8 mouse cellular contexts compared by ENCODE assay signal in the genomic region with DNA sequence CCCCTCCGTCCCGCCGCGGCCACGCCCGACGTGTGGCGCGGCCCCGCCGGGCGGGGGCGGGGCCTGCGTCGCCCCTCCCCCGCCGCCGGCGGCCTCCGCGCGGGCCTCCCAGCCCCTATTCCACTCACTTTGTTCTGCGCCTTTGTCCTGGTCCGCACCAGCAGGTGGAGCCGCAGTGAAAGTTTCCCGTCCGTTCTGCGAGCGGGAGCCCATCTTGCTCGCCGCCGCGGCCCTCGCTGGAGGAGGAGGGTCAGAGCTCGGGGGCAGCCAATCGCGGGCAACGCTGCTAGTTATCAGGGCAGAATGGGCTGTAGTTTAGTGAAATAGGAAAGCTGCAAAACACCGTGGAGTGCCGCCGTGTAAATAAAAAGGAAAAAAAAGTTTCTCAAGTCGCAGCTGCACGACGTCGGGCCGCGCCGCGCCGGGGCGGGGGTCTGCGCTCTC. TPM values are rescaled to one million over a fixed set of nuclear protein-coding genes. Genes with fewer than 3 reads are reported as not detected.
DNase-seq lines count a peak whose midpoint lies in the region; ATAC-seq lines count a peak whose summit lies in the region.

A gene (plus strand): TSS at position 81 of the 444 bp plus-strand sequence.

- no peaks in the 10 kb centered on the region for H3K9me3 ChIP-seq in hindbrain, embryonic 15.5 days

- peak within 1 kb of the TSS; percentile 87 for H3K4me3 ChIP-seq in hindbrain, embryonic 15.5 days

- H3K9ac ChIP-seq in hindbrain, embryonic 15.5 days, result peak within 1 kb of the TSS; percentile 84

- peaks cover 35% of the 10 kb centered on the region for H3K4me1 ChIP-seq in hindbrain, embryonic 15.5 days (replicated peaks)

- H3K27me3 ChIP-seq in hindbrain, embryonic 15.5 days, result no peaks in the 10 kb centered on the region

- peak; percentile 96 for DNase-seq in T-cell, adult 2 months (ENCODE audit: low spot score)
- DNase-seq in cerebellum, postnatal 36 days, result peak; percentile 97
- DNase-seq in frontal cortex, postnatal 36 days (ENCODE audit: low spot score in 2 of 2), result peak; percentile 95 to 96
- DNase-seq in left cerebral cortex, adult 11 months (ENCODE audit: low spot score), result peak; percentile 94
- DNase-seq in lung, postnatal 4 days, result peak; percentile 98 to 99
- peak; percentile 95 for DNase-seq in retina, postnatal 7 days (ENCODE audit: low read depth, low spot score)
- DNase-seq in urinary bladder, adult 2 months (ENCODE audit: low spot score), result peak; percentile 95

- H3K4me2 ChIP-seq in hindbrain, embryonic 15.5 days, result peak within 1 kb of the TSS; percentile 64

- peak; percentile 98 for ATAC-seq in hindbrain, embryonic 15.5 days (ENCODE audit: low FRiP score, low read depth)

- no peaks in the 10 kb centered on the region for H3K36me3 ChIP-seq in hindbrain, embryonic 15.5 days

- peak within 1 kb of the TSS; percentile 97 for H3K27ac ChIP-seq in hindbrain, embryonic 15.5 days (replicated peaks)

- under 1% methylated on average over 52 of the region's 52 CpGs for whole genome bisulfite sequencing in hindbrain, embryonic 15.5 days

RNA-seq across cellular contexts. Expression of the gene that starts here (rescaled TPM):
- polyA plus RNA-seq in hindbrain, embryonic 15.5 days (2015; fragmentation: Nextera tagmentation; extraction: Ambion mirVana), result 62.4 and 63.1 TPM in 2 replicates
- 29.0 and 34.7 TPM in 2 replicates for polyA plus RNA-seq in urinary bladder, adult 2 months (2012; rRNA removed)

Comparison
In these comparisons a context has a peak if more than half of its experiments do, and no peak if none do; other contexts are left out.
1. Peak in every context shown above with its lines: DNase-seq, ATAC-seq, H3K4me3 ChIP-seq and H3K27ac ChIP-seq.